9 mouse cellular contexts compared by ENCODE assay signal in genomic region chr14:51089674-51090076, GRCm38 (mm10). TPM values are rescaled to one million over a fixed set of nuclear protein-coding genes. Genes with fewer than 3 reads are reported as not detected.
DNase-seq lines count a peak whose midpoint lies in the region; ATAC-seq and TF ChIP-seq lines count a peak whose summit lies in the region.
"Had no signal": no experiment of that assay in that cellular context is flagged by ENCODE, and none has a peak within 500 bp of the region (broad histone marks: within the 10 kb centered on the region; RNA-seq: fewer than 3 reads in every experiment).

No protein-coding gene starts in this region.

- WGBS in heart, embryonic 15.5 days, result under 1% methylated on average over 15 of the region's 15 CpGs
- under 1% methylated on average over 15 of the region's 15 CpGs for WGBS in forebrain, postnatal 0 days
- WGBS in liver, embryonic 16.5 days (ENCODE audit: insufficient replicate concordance), result under 1% methylated on average over 15 of the region's 15 CpGs

- H3K9me3 ChIP-seq in heart, embryonic 15.5 days (replicated peaks), result no peaks in the 10 kb centered on the region
- no peaks in the 10 kb centered on the region for H3K9me3 ChIP-seq in ES-E14 (ENCODE audit: control insufficient read depth, insufficient read depth, low read depth, low read length)
- H3K9me3 ChIP-seq in forebrain, postnatal 0 days (ENCODE audit: low read length), result no peaks in the 10 kb centered on the region
- H3K9me3 ChIP-seq in liver, embryonic 16.5 days (replicated peaks; ENCODE audit: control insufficient read depth, low read length), result no peaks in the 10 kb centered on the region

- peak overlapping the region; percentile 89 for H3K4me3 ChIP-seq in heart, embryonic 15.5 days
- H3K4me3 ChIP-seq in ES-E14 (ENCODE audit: insufficient read depth in 1 of 2, low read depth in 1 of 2, low read length in 2 of 2, poor library complexity in 1 of 2, severe bottlenecking in 1 of 2), result peak overlapping the region; percentile 78 to 92
- H3K4me3 ChIP-seq in forebrain, postnatal 0 days (ENCODE audit: low read depth, low read length), result peak overlapping the region; percentile 63
- peak overlapping the region; percentile 77 for H3K4me3 ChIP-seq in liver, embryonic 16.5 days (ENCODE audit: low read depth, low read length)

- peak overlapping the region; percentile 87 for H3K27ac ChIP-seq in heart, embryonic 15.5 days
- H3K27ac ChIP-seq in ES-E14 (ENCODE audit: insufficient read depth, low read depth, low read length, poor library complexity, severe bottlenecking), result no peak overlapping the region
- peak overlapping the region; percentile 82 for H3K27ac ChIP-seq in forebrain, postnatal 0 days (ENCODE audit: low read depth, low read length)
- H3K27ac ChIP-seq in liver, embryonic 16.5 days (ENCODE audit: low read length), result peak overlapping the region; percentile 78

- in situ Hi-C loops in ES-E14 (cut with MboI; ENCODE audit: low sequenced_read_pairs in 2 of 2, unreplicated experiment in 2 of 2), result loop anchor here (10.0 to 25.0 kb wide), 2 partner anchors 673 to 685 kb away; partner anchors contain the start of gene Ang4 (in 2 of the 2)

- peak overlapping the region; percentile 88 for H3K4me2 ChIP-seq in heart, embryonic 15.5 days
- peak overlapping the region; percentile 68 for H3K4me2 ChIP-seq in forebrain, postnatal 0 days (ENCODE audit: low read depth)
- peak overlapping the region; percentile 92 for H3K4me2 ChIP-seq in liver, embryonic 16.5 days (ENCODE audit: low read depth, low read length)

- H3K36me3 ChIP-seq in heart, embryonic 15.5 days, result no peaks in the 10 kb centered on the region
- no peaks in the 10 kb centered on the region for H3K36me3 ChIP-seq in ES-E14 (ENCODE audit: control insufficient read depth, insufficient read depth, low read length, poor library complexity, severe bottlenecking)
- H3K36me3 ChIP-seq in forebrain, postnatal 0 days (ENCODE audit: insufficient read depth), result no peaks in the 10 kb centered on the region
- no peaks in the 10 kb centered on the region for H3K36me3 ChIP-seq in liver, embryonic 16.5 days (ENCODE audit: control insufficient read depth, insufficient read depth)

- intact Hi-C loops in heart, postnatal 25 days (cut with DNase I), result loop anchor here (1.0 to 5.0 kb wide), 3 partner anchors 25 to 283 kb away; partner anchors contain the start of genes Ccnb1ip1 and Parp2

- H3K9ac ChIP-seq in heart, embryonic 15.5 days, result peak overlapping the region; percentile 59
- peak overlapping the region; percentile 52; the same call in 1 of the 2 replicates for H3K9ac ChIP-seq in ES-E14 (ENCODE audit: insufficient read depth, low read depth, low read length, poor library complexity, severe bottlenecking)
- peak overlapping the region; percentile 65 for H3K9ac ChIP-seq in forebrain, postnatal 0 days
- peak overlapping the region; percentile 61 for H3K9ac ChIP-seq in liver, embryonic 16.5 days (ENCODE audit: low read depth, low read length)

- no peak for ATAC-seq in heart, embryonic 15.5 days (replicated peaks; ENCODE audit: insufficient number of reproducible peaks, insufficient read depth, low FRiP score, low read depth)
- no peak for ATAC-seq in forebrain, postnatal 0 days
- ATAC-seq in liver, embryonic 16.5 days (ENCODE audit: low read depth), result no peak

- DNase-seq in heart, postnatal 25 days (ENCODE audit: low spot score), result no peak
- DNase-seq in ES-E14 (ENCODE audit: low read depth, low spot score), result no peak
- DNase-seq in forebrain, postnatal 0 days, result no peak
- DNase-seq in right cerebral cortex, postnatal 10 days (ENCODE audit: low spot score in 2 of 2), result no peak
- no peak for DNase-seq in natural killer cell, adult 2 months (ENCODE audit: low spot score in 2 of 2)
- no peak for DNase-seq in frontal cortex, postnatal 25 days (ENCODE audit: low spot score in 2 of 2)

- no peak for TF ChIP-seq CTCF in forebrain, postnatal 0 days (IDR thresholded peaks at IDR 0.05; ENCODE audit: low read depth)

- no peaks in the 10 kb centered on the region for H3K27me3 ChIP-seq in heart, embryonic 15.5 days
- no peaks in the 10 kb centered on the region for H3K27me3 ChIP-seq in forebrain, postnatal 0 days (ENCODE audit: insufficient read depth, low read length)
- H3K27me3 ChIP-seq in liver, embryonic 16.5 days (ENCODE audit: control insufficient read depth, insufficient read depth, low read depth, low read length), result no peaks in the 10 kb centered on the region

- peaks cover 19% of the 10 kb centered on the region; the same call in 1 of the 2 replicates for H3K4me1 ChIP-seq in heart, embryonic 15.5 days (replicated peaks)
- H3K4me1 ChIP-seq in ES-E14 (ENCODE audit: control insufficient read depth in 2 of 2, insufficient read depth in 2 of 2, low read length in 2 of 2, poor library complexity in 1 of 2), result peaks cover 0 to 2% of the 10 kb centered on the region in 2 experiments; a peak in 1 of 4 replicates
- no peaks in the 10 kb centered on the region for H3K4me1 ChIP-seq in forebrain, postnatal 0 days (ENCODE audit: insufficient read depth)
- peaks cover 47% of the 10 kb centered on the region for H3K4me1 ChIP-seq in liver, embryonic 16.5 days (ENCODE audit: control insufficient read depth, low read depth, low read length)

TF ChIP-seq in ES-E14, 5 proteins besides CTCF, POLR2A, EP300 and RAD21:
- no peak for TF ChIP-seq HCFC1 (IDR thresholded peaks at IDR 0.05; ENCODE audit: borderline replicate concordance, insufficient read depth, low read length)
- no peak for TF ChIP-seq ZNF384 (IDR thresholded peaks at IDR 0.05; ENCODE audit: low read depth, low read length)
- TF ChIP-seq CHD2 (IDR thresholded peaks at IDR 0.05; ENCODE audit: low read depth, low read length), result no peak
- TF ChIP-seq ZC3H11A (IDR thresholded peaks at IDR 0.05; ENCODE audit: borderline replicate concordance, low read depth, low read length), result no peak
- no peak for TF ChIP-seq MAFK (IDR thresholded peaks at IDR 0.05; ENCODE audit: insufficient read depth, low read depth, low read length)

RNA-seq across cellular contexts. Expression of gene Rnase4, which starts 1.2 kb away (rescaled TPM):
- polyA plus RNA-seq in heart, embryonic 15.5 days (2015; fragmentation: Nextera tagmentation; extraction: Ambion mirVana), result 26.3 and 31.6 TPM in 2 replicates
- 10 to 100 TPM; 50.0 to 53.8 TPM for total RNA-seq in heart, postnatal 25 days (2021)
- total RNA-seq in ES-E14 (2012; rRNA removed), result 2.5 and 10.3 TPM in 2 replicates
- total RNA-seq in forebrain, postnatal 0 days (2014; rRNA removed), result 23.2 and 27.7 TPM in 2 replicates
- polyA plus RNA-seq in forebrain, postnatal 0 days (2015; fragmentation: Nextera tagmentation; extraction: Ambion mirVana), result 15.8 and 16.3 TPM in 2 replicates
- polyA plus RNA-seq in liver, embryonic 16.5 days (2015; fragmentation: Nextera tagmentation; extraction: Ambion mirVana), result 19.7 and 23.1 TPM in 2 replicates

RNA-seq across cellular contexts. Expression of gene Ang, which starts 1.3 kb away (rescaled TPM):
- 4.1 TPM in 2 replicates for polyA plus RNA-seq in heart, embryonic 15.5 days (2015; fragmentation: Nextera tagmentation; extraction: Ambion mirVana)
- 1 to 10 TPM; 6.2 to 7.7 TPM for total RNA-seq in heart, postnatal 25 days (2021)
- total RNA-seq in ES-E14 (2012; rRNA removed), result 1.2 and 1.4 TPM in 2 replicates
- 0.62 and 4.9 TPM in 2 replicates for total RNA-seq in forebrain, postnatal 0 days (2014; rRNA removed)
- 2.8 and 4.0 TPM in 2 replicates for polyA plus RNA-seq in forebrain, postnatal 0 days (2015; fragmentation: Nextera tagmentation; extraction: Ambion mirVana)
- polyA plus RNA-seq in liver, embryonic 16.5 days (2015; fragmentation: Nextera tagmentation; extraction: Ambion mirVana), result 6.7 and 8.4 TPM in 2 replicates

RNA-seq across cellular contexts. Expression of gene Olfr750, which starts 15.4 kb away (rescaled TPM):
- not detected in 2 replicates for polyA plus RNA-seq in heart, embryonic 15.5 days (2015; fragmentation: Nextera tagmentation; extraction: Ambion mirVana)
- not detected for total RNA-seq in heart, postnatal 25 days (2021)
- not detected in 2 replicates for total RNA-seq in ES-E14 (2012; rRNA removed)
- total RNA-seq in forebrain, postnatal 0 days (2014; rRNA removed), result not detected in 2 replicates
- 0.08 TPM in 1 of 2 replicates, not detected in the other for polyA plus RNA-seq in forebrain, postnatal 0 days (2015; fragmentation: Nextera tagmentation; extraction: Ambion mirVana)
- polyA plus RNA-seq in liver, embryonic 16.5 days (2015; fragmentation: Nextera tagmentation; extraction: Ambion mirVana), result not detected in 2 replicates
- total RNA-seq: common myeloid progenitor, adult 5-6 weeks had no signal

RNA-seq across cellular contexts. Expression of gene Eddm3b, which starts 24.6 kb away (rescaled TPM):
- polyA plus RNA-seq in heart, embryonic 15.5 days (2015; fragmentation: Nextera tagmentation; extraction: Ambion mirVana), result not detected in 2 replicates
- not detected for total RNA-seq in heart, postnatal 25 days (2021)
- total RNA-seq in ES-E14 (2012; rRNA removed), result not detected in 2 replicates
- 0.15 TPM in 1 of 2 replicates, not detected in the other for total RNA-seq in forebrain, postnatal 0 days (2014; rRNA removed)
- polyA plus RNA-seq in forebrain, postnatal 0 days (2015; fragmentation: Nextera tagmentation; extraction: Ambion mirVana), result 0.22 TPM in 1 of 2 replicates, not detected in the other
- polyA plus RNA-seq in liver, embryonic 16.5 days (2015; fragmentation: Nextera tagmentation; extraction: Ambion mirVana), result not detected in 2 replicates
- total RNA-seq: common myeloid progenitor, adult 5-6 weeks had no signal

RNA-seq across cellular contexts. Expression of gene Rnase12, which starts 32.2 kb away (rescaled TPM):
- polyA plus RNA-seq in heart, embryonic 15.5 days (2015; fragmentation: Nextera tagmentation; extraction: Ambion mirVana), result not detected in 2 replicates
- total RNA-seq in heart, postnatal 25 days (2021), result not detected
- 0.36 and 1.1 TPM in 2 replicates for total RNA-seq in ES-E14 (2012; rRNA removed)
- not detected in 2 replicates for total RNA-seq in forebrain, postnatal 0 days (2014; rRNA removed)
- 0.38 TPM in 1 of 2 replicates, not detected in the other for polyA plus RNA-seq in forebrain, postnatal 0 days (2015; fragmentation: Nextera tagmentation; extraction: Ambion mirVana)
- 1.7 and 2.0 TPM in 2 replicates for polyA plus RNA-seq in liver, embryonic 16.5 days (2015; fragmentation: Nextera tagmentation; extraction: Ambion mirVana)
- total RNA-seq: common myeloid progenitor, adult 5-6 weeks had no signal
